Mouse (Mus musculus): ENCODE data around the gene Acap2.

GRCm38 (mm10) chr16:31093186-31093585 is 107.9 kb downstream of the Acap2 start:
- no peak for TF ChIP-seq MAFK (IDR thresholded peaks at IDR 0.05; ENCODE audit: insufficient read depth, low read depth, low read length)
- TF ChIP-seq ZNF384 (IDR thresholded peaks at IDR 0.05; ENCODE audit: low read depth, low read length), result no peak
